Mouse (Mus musculus) gastrocnemius, postnatal 14 days (tissue): ENCODE results near the gene Pex6. TPM values are rescaled to one million over a fixed set of nuclear protein-coding genes. Genes with fewer than 3 reads are reported as not detected.
"Not testable (repeated sequence)": the region's sequence is repeated elsewhere in the genome, so short reads cannot be mapped to it uniquely, and the experiment has no call there.

Experiments
- DNase-seq: peaks from one replicate; pipeline ENCODE4 v3.0.0; 2021; ENCODE audit warnings: mixed read lengths
- intact Hi-C: fragments of 180-260 bp; cut with DNase I; formaldehyde crosslinking; loops from one replicate; pipeline ENCODE4 v1.15.1; 2025; ENCODE audit warnings: low total_unique reads
- total RNA-seq, 2 experiments: library from RNA; stranded (reverse); gene quantifications; 2 replicates each; pipeline ENCODE4 v1.2.3; 2021

Pex6 gene
- total RNA-seq, 2 experiments from 2014 or later, result 10.1 to 11.2 TPM

- intact Hi-C loops, result loop anchor here (5.0 kb wide), 1 partner anchor 200 kb away; no protein-coding TSS in a partner anchor
Observed at GRCm38 (mm10) chr17:46727271-46727670, 16.0 kb downstream of the Pex6 start.

GRCm38 (mm10) chr17:46728021-46728420, 16.8 kb downstream of the Pex6 start:
- no peak for DNase-seq
- intact Hi-C loops, result loop anchor here (5.0 kb wide), 1 partner anchor 201 kb away; no protein-coding TSS in a partner anchor

More at GRCm38 (mm10) chr17:46727271-46727670, 16.0 kb downstream of the Pex6 start:
- DNase-seq, result no peak

- DNase-seq, result no peak
- intact Hi-C loops, result loop anchor here (5.0 kb wide), 1 partner anchor 201 kb away; no protein-coding TSS in a partner anchor
Observed at GRCm38 (mm10) chr17:46728496-46728895, 17.2 kb downstream of the Pex6 start.

- DNase-seq, result no peak
- intact Hi-C loops, result loop anchor here (5.0 kb wide), 1 partner anchor 202 kb away; no protein-coding TSS in a partner anchor
Observed at GRCm38 (mm10) chr17:46728904-46729318, 17.6 kb downstream of the Pex6 start, which contains the start of gene Gnmt. Gene Gnmt, minus strand, starts transcription at chr17:46729168.

GRCm38 (mm10) chr17:46734055-46734454, 22.8 kb downstream of the Pex6 start:
- intact Hi-C loops, result no loop called here

GRCm38 (mm10) chr17:46735287-46735686, 24.0 kb downstream of the Pex6 start:
- DNase-seq, result no peak

More at GRCm38 (mm10) chr17:46734055-46734454, 22.8 kb downstream of the Pex6 start:
- no peak for DNase-seq

GRCm38 (mm10) chr17:46736160-46736559, 24.9 kb downstream of the Pex6 start:
- intact Hi-C loops, result no loop called here
- no peak for DNase-seq

More at GRCm38 (mm10) chr17:46735287-46735686, 24.0 kb downstream of the Pex6 start:
- intact Hi-C loops, result no loop called here

GRCm38 (mm10) chr17:46741305-46741704, 30.0 kb downstream of the Pex6 start:
- intact Hi-C loops, result no loop called here
- DNase-seq, result no peak

GRCm38 (mm10) chr17:46742986-46743385, 31.7 kb downstream of the Pex6 start:
- no peak for DNase-seq
- intact Hi-C loops, result no loop called here

GRCm38 (mm10) chr17:46745506-46745905, 34.2 kb downstream of the Pex6 start:
- intact Hi-C loops, result no loop called here
- no peak for DNase-seq

GRCm38 (mm10) chr17:46747234-46747633, 36.0 kb downstream of the Pex6 start:
- no peak for DNase-seq
- intact Hi-C loops, result no loop called here

GRCm38 (mm10) chr17:46747806-46748205, 36.5 kb downstream of the Pex6 start:
- DNase-seq, result no peak
- intact Hi-C loops, result no loop called here

GRCm38 (mm10) chr17:46749282-46749681, 38.0 kb downstream of the Pex6 start:
- intact Hi-C loops, result no loop called here
- DNase-seq, result no peak

GRCm38 (mm10) chr17:46750580-46750979, 39.3 kb downstream of the Pex6 start:
- no peak for DNase-seq
- intact Hi-C loops, result no loop called here

- peak; percentile 26 for DNase-seq
- intact Hi-C loops, result no loop called here
Observed at GRCm38 (mm10) chr17:46751056-46751793, 40.0 kb downstream of the Pex6 start.

GRCm38 (mm10) chr17:46751794-46752556, 40.7 kb downstream of the Pex6 start, which contains the start of gene Cnpy3:
Gene Cnpy3, minus strand, starts transcription at chr17:46752214.
- intact Hi-C loops, result no loop called here
- peak; percentile 99 for DNase-seq

- intact Hi-C loops, result no loop called here
- DNase-seq, result no peak
Observed at GRCm38 (mm10) chr17:46758753-46759152, 47.5 kb downstream of the Pex6 start.

GRCm38 (mm10) chr17:46763544-46763943, 52.3 kb downstream of the Pex6 start, which contains the start of gene Ptcra:
Gene Ptcra, minus strand, starts transcription at chr17:46763712.
- no peak for DNase-seq
- intact Hi-C loops, result no loop called here

- intact Hi-C loops, DNase-seq: not testable (repeated sequence)
Observed at GRCm38 (mm10) chr17:46764916-46765315, 53.7 kb downstream of the Pex6 start.

GRCm38 (mm10) chr17:46767868-46768267, 56.6 kb downstream of the Pex6 start:
- intact Hi-C loops, result no loop called here
- no peak for DNase-seq
